Mouse (Mus musculus) stomach, embryonic 14.5 days (tissue): ENCODE results near the gene Ckap2. TPM values are rescaled to one million over a fixed set of nuclear protein-coding genes. Genes with fewer than 3 reads are reported as not detected.
A peak's percentile ranks its signal among the peaks of the same experiment; 100 is the strongest.

Experiments used
- ATAC-seq: fragments of 200-750 bp; cut with Nextera tagmentation; 2 replicates; pipeline ENCODE4 v1.8.0; 2017; ENCODE audit warnings: low read depth, moderate TSS enrichment; ENCODE audit not compliant: insufficient number of reproducible peaks, insufficient read depth, low FRiP score
- H3K27ac ChIP-seq: fragments of 300-500 bp; sonication (generic); 2 replicates; pipeline ENCODE4 v1.5.1; 2014; ENCODE audit warnings: mild to moderate bottlenecking, low read length, moderate library complexity, mixed read lengths
- H3K27me3 ChIP-seq: fragments of 300-500 bp; sonication (generic); 2 replicates; pipeline ENCODE4 v1.6.1; 2014; ENCODE audit warnings: low read length, control low read depth, mixed read lengths; ENCODE audit not compliant: control insufficient read depth, insufficient read depth
- H3K36me3 ChIP-seq: fragments of 300-500 bp; sonication (generic); 2 replicates; pipeline ENCODE4 v1.6.1; 2014; ENCODE audit warnings: mild to moderate bottlenecking, control low read depth, low read length, moderate library complexity, mixed read lengths; ENCODE audit not compliant: control insufficient read depth, insufficient read depth
- H3K4me1 ChIP-seq: fragments of 300-500 bp; sonication (generic); 2 replicates; pipeline ENCODE4 v1.6.1; 2014; ENCODE audit warnings: low read length, control low read depth, mixed read lengths; ENCODE audit not compliant: control insufficient read depth, insufficient read depth
- H3K4me2 ChIP-seq: fragments of 300-500 bp; sonication (generic); replicated peaks from 2 replicates; pipeline ENCODE4 v1.6.1; 2014; ENCODE audit warnings: low read depth, low read length, control low read depth
- H3K4me3 ChIP-seq: fragments of 300-500 bp; sonication (generic); 2 replicates; pipeline ENCODE4 v1.5.1; 2014; ENCODE audit warnings: low read depth, low read length, control low read depth
- H3K9ac ChIP-seq: fragments of 300-500 bp; sonication (generic); replicated peaks from 2 replicates; pipeline ENCODE4 v1.6.1; 2014; ENCODE audit warnings: low read depth, mild to moderate bottlenecking, control low read depth, low read length, moderate library complexity, mixed read lengths
- H3K9me3 ChIP-seq: fragments of 300-500 bp; sonication (generic); 2 replicates; pipeline ENCODE4 v1.6.1; 2016; ENCODE audit warnings: low read depth, low read length, control low read depth; ENCODE audit not compliant: control insufficient read depth
- WGBS: fragments of 180-500 bp; shearing (Covaris S2); extraction: QIAGEN DNeasy Blood & Tissue Kit; methylation state at CpG from one replicate; pipeline ENCODE4 v1.1.7; 2014; 5-methylcytosine and 5-hydroxymethylcytosine counted together
- polyA plus RNA-seq: library from polyadenylated mRNA; unstranded; fragments of >200 nt; fragmentation: Nextera tagmentation; extraction: Ambion mirVana; gene quantifications from 2 replicates; pipeline ENCODE4 v1.2.1, GENCODE M21; 2014

Gene Ckap2
- 61.5 and 62.0 TPM in 2 replicates for polyA plus RNA-seq

- peak; percentile 95 for ATAC-seq
- H3K4me2 ChIP-seq: peak within 1 kb of the TSS; percentile 64
- peak within 1 kb of the TSS; percentile 74 for H3K4me3 ChIP-seq
- no peaks in the 10 kb centered on the region for H3K9me3 ChIP-seq
- H3K36me3 ChIP-seq: no peaks in the 10 kb centered on the region
- peak within 1 kb of the TSS; percentile 49 for H3K9ac ChIP-seq
- H3K27ac ChIP-seq: peak within 1 kb of the TSS; percentile 83; the same call in 1 of the 2 replicates
- peaks cover 15% of the 10 kb centered on the region for H3K4me1 ChIP-seq
- 3% methylated on average over 63 of the region's 63 CpGs for WGBS
- no peaks in the 10 kb centered on the region for H3K27me3 ChIP-seq
These were observed at the start of gene Ckap2 for GRCm38 (mm10) chr8:22185431-22186397. TSS of gene Ckap2 (minus strand) at chr8:22185819.

GRCm38 (mm10) chr8:22228621-22229020, 43.0 kb upstream of the Ckap2 start:
- Histone ChIP-seq H3K9ac (no peak overlapping the region), H3K4me2 (peak overlapping the region; percentile 1; the same call in 1 of the 2 replicates), H3K27me3 (no peaks in the 10 kb centered on the region), H3K4me1 (0 out of 2 replicates have a peak, but pooled peaks cover 2% of the 10 kb centered on the region), H3K9me3 (no peaks in the 10 kb centered on the region), H3K4me3 (no peak overlapping the region), H3K36me3 (no peaks in the 10 kb centered on the region), H3K27ac (no peak overlapping the region)
- WGBS: 42% methylated on average over 7 of the region's 7 CpGs
- no peak for ATAC-seq

DNA sequence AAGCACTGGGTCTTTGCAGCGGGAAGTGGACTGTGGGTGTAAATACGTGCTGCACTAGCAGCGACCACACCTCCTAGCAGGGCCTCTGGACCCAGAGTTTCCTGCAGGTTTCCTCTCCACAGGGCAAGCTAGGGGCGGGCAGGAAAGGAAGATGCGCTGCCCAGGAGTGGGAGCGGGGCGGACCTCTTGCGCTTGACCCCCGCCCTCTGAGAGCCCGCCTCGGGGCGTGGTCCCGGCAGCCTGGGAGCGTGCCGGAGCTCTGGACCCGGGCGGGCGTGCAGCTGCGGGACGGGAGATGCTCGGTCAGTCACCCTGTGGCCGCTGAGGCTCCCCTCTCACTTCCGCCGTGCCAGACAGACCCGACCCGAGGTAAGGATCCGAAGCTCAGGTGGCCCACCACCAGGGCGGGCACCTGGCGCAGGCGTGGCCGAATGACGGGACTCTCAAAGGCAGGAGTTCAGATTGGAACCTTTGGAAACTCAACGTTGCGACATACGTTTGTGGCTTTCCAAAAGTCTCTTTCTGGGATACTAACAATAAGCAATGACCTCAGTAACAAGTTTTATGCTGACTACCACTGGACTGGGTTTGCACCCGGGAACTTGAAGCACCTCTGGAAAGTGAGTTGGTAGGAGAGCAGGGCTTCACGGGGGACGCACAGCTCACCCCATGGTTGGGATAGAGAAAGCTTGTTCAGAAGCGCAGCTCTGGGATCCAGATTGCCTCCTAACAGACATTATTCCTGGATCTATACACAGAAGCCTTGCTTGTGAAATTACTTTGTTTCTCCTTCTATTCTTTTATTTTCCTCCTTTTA, 41.6 kb upstream of the Ckap2 start, which contains the start of gene Thsd1:
Gene Thsd1, plus strand, starts transcription at position 253 of the 817 bp plus-strand sequence.
- H3K4me1 ChIP-seq: 0 out of 2 replicates have a peak, but pooled peaks cover 2% of the 10 kb centered on the region

DNA sequence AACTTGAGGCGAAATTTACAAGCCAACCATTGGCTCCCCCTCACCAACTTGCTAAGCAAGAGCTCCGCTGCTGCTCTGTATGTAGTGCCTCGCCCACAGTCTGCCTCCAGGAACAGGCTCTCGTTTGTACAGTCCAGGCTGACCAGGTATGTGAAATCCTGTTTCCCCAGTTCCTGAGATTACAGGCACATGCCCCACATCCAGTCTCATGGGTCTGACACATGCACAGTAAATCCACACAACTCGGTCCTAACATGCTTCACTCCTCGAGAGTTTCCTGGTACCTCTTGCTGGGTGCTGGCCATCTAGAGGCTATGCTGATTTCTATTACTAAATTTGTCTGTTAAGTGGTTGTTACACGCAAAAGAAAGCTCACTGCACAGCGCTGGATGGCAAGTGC, 40.7 kb upstream of the Ckap2 start:
- no peaks in the 10 kb centered on the region for H3K9me3 ChIP-seq
- H3K4me3 ChIP-seq: 0 out of 2 replicates have a peak overlapping the region, but pooled peaks have one; percentile 52
- peaks cover 3% of the 10 kb centered on the region; the same call in 1 of the 2 replicates for H3K36me3 ChIP-seq
- WGBS: 54% methylated on average over 8 of the region's 8 CpGs
- peak; percentile 54; the same call in 1 of the 2 replicates for ATAC-seq
- peak overlapping the region; percentile 92; the same call in 1 of the 2 replicates for H3K4me2 ChIP-seq
- no peak overlapping the region for H3K9ac ChIP-seq
- 0 out of 2 replicates have a peak, but pooled peaks cover 2% of the 10 kb centered on the region for H3K4me1 ChIP-seq
- peak overlapping the region; percentile 27; the same call in 1 of the 2 replicates for H3K27ac ChIP-seq
- no peaks in the 10 kb centered on the region for H3K27me3 ChIP-seq

More for the DNA sequence above, 41.6 kb upstream of the Ckap2 start, which contains the start of gene Thsd1:
- peaks cover 3% of the 10 kb centered on the region; the same call in 1 of the 2 replicates for H3K36me3 ChIP-seq
- H3K9ac ChIP-seq: peak within 1 kb of the TSS; percentile 4; the same call in 1 of the 2 replicates
- no peaks in the 10 kb centered on the region for H3K9me3 ChIP-seq
- H3K4me2 ChIP-seq: peak within 1 kb of the TSS; percentile 92
- ATAC-seq: peak; percentile 90
- peak within 1 kb of the TSS; percentile 27; the same call in 1 of the 2 replicates for H3K27ac ChIP-seq
- peak within 1 kb of the TSS; percentile 52 for H3K4me3 ChIP-seq
- WGBS: 1% methylated on average over 39 of the region's 39 CpGs
- H3K27me3 ChIP-seq: no peaks in the 10 kb centered on the region

DNA sequence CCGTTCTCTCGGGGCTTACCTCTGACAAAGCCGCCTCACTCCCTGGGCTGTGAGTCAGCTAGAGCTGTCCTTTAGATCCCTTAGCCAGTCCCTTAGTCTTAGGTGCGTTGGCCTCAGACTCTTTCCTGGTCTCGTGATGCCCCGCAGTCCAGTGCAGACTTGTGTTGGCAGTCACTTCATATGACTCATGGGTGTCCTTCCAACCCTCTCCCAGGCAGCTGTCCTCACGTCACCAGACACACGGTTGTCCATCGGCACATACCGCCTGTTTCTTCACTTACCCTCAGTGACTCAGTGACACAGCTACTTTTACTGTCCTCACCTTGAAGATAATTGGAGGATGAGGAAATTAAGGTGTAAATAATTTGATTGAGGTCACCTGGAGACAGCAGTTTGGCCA, 29.2 kb upstream of the Ckap2 start:
- no peaks in the 10 kb centered on the region for H3K27me3 ChIP-seq
- no peak overlapping the region for H3K4me2 ChIP-seq
- H3K36me3 ChIP-seq: peaks cover 55% of the 10 kb centered on the region
- no peaks in the 10 kb centered on the region for H3K4me1 ChIP-seq
- H3K9me3 ChIP-seq: no peaks in the 10 kb centered on the region
- no peak overlapping the region for H3K27ac ChIP-seq
- ATAC-seq: no peak
- H3K9ac ChIP-seq: no peak overlapping the region
- WGBS: 93% methylated on average over 10 of the region's 10 CpGs
- H3K4me3 ChIP-seq: no peak overlapping the region

GRCm38 (mm10) chr8:22209012-22209411, 23.4 kb upstream of the Ckap2 start:
- H3K4me2 ChIP-seq: no peak overlapping the region
- no peaks in the 10 kb centered on the region for H3K9me3 ChIP-seq
- H3K36me3 ChIP-seq: peaks cover 36% of the 10 kb centered on the region
- H3K4me3 ChIP-seq: no peak overlapping the region
- no peaks in the 10 kb centered on the region for H3K4me1 ChIP-seq
- peak; percentile 84 for ATAC-seq
- peak overlapping the region; percentile 21; the same call in 1 of the 2 replicates for H3K27ac ChIP-seq
- no peak overlapping the region for H3K9ac ChIP-seq
- no peaks in the 10 kb centered on the region for H3K27me3 ChIP-seq
- 20% methylated on average over 5 of the region's 5 CpGs for WGBS

- WGBS: 69% methylated on average over 4 of the region's 4 CpGs
- no peaks in the 10 kb centered on the region for H3K9me3 ChIP-seq
- H3K4me1 ChIP-seq: no peaks in the 10 kb centered on the region
- H3K27me3 ChIP-seq: no peaks in the 10 kb centered on the region
- no peak overlapping the region for H3K4me3 ChIP-seq
- H3K4me2 ChIP-seq: no peak overlapping the region
- H3K36me3 ChIP-seq: peaks cover 30% of the 10 kb centered on the region
- no peak overlapping the region for H3K27ac ChIP-seq
- H3K9ac ChIP-seq: no peak overlapping the region
- ATAC-seq: no peak
These were observed 21.9 kb upstream of the Ckap2 start for GRCm38 (mm10) chr8:22207535-22207934.

- peaks cover 4% of the 10 kb centered on the region; the same call in 1 of the 2 replicates for H3K4me1 ChIP-seq
- H3K27me3 ChIP-seq: no peaks in the 10 kb centered on the region
- no peaks in the 10 kb centered on the region for H3K9me3 ChIP-seq
- H3K27ac ChIP-seq: no peak overlapping the region
- H3K4me3 ChIP-seq: no peak overlapping the region
- H3K9ac ChIP-seq: no peak overlapping the region
- H3K4me2 ChIP-seq: no peak overlapping the region
- WGBS: 98% methylated on average over 8 of the region's 8 CpGs
- peaks cover 23% of the 10 kb centered on the region for H3K36me3 ChIP-seq
- ATAC-seq: no peak
These were observed 13.9 kb upstream of the Ckap2 start for GRCm38 (mm10) chr8:22199481-22199880.
